Mouse (Mus musculus) liver, postnatal 0 days (tissue): ENCODE measurements around the gene Sgtb.

Experiments
- CTCF ChIP-seq: sonication (generic); IDR thresholded peaks from 2 replicates; pipeline ENCODE4 v1.5.1; 2016; ENCODE audit warnings: antibody characterized with exemption, low read depth
- EP300 ChIP-seq: IDR thresholded peaks from 2 replicates; pipeline ENCODE4 v1.6.1; 2016; ENCODE audit warnings: antibody characterized with exemption, low read depth, mild to moderate bottlenecking

- TF ChIP-seq CTCF = no peak
- no peak for TF ChIP-seq EP300
Measured at GRCm38 (mm10) chr13:104171711-104172110, 62.2 kb downstream of the Sgtb start.
